Mouse (Mus musculus): Measurements from ENCODE around the gene Evc2. TPM values are rescaled to one million over a fixed set of nuclear protein-coding genes. Genes with fewer than 3 reads are reported as not detected.

Gene Evc2
- polyA plus RNA-seq, 1 experiment from 2014 or later, result 16.3 TPM

GRCm38 (mm10) chr5:37395172-37396030 is 57.1 kb downstream of the Evc2 start:
- no peak overlapping the region for H3K4me2 ChIP-seq (ENCODE audit: low read length)
- DNase-seq (ENCODE audit: low spot score) (no peak), ATAC-seq (replicated peaks; ENCODE audit: low FRiP score, low read depth) (no peak)
- H3K36me3 ChIP-seq (ENCODE audit: insufficient read depth, low read length), result peaks cover 19% of the 10 kb centered on the region
- H3K9me3 ChIP-seq (replicated peaks; ENCODE audit: low read length), result no peaks in the 10 kb centered on the region
- no peaks in the 10 kb centered on the region for H3K4me1 ChIP-seq (replicated peaks; ENCODE audit: insufficient read depth, low read length)
- no peak overlapping the region for H3K4me3 ChIP-seq (replicated peaks; ENCODE audit: low read depth, low read length)
- no peaks in the 10 kb centered on the region for H3K27me3 ChIP-seq (ENCODE audit: insufficient read depth, low read length)
- 85% methylated on average over 22 of the region's 22 CpGs for WGBS
- no peak overlapping the region for H3K9ac ChIP-seq (ENCODE audit: low read depth, low read length)
- no peak for TF ChIP-seq CTCF (IDR thresholded peaks at IDR 0.05; ENCODE audit: low read depth)
- H3K27ac ChIP-seq, result no peak overlapping the region

- Histone ChIP-seq H3K36me3 (ENCODE audit: insufficient read depth, low read length) (peaks cover 11% of the 10 kb centered on the region; the same call in 1 of the 2 replicates), H3K27ac (no peak overlapping the region), H3K9me3 (replicated peaks; ENCODE audit: low read length) (no peaks in the 10 kb centered on the region), H3K9ac (ENCODE audit: low read depth, low read length) (no peak overlapping the region), H3K4me3 (replicated peaks; ENCODE audit: low read depth, low read length) (no peak overlapping the region), H3K4me2 (ENCODE audit: low read length) (no peak overlapping the region), H3K27me3 (ENCODE audit: insufficient read depth, low read length) (no peaks in the 10 kb centered on the region), H3K4me1 (replicated peaks; ENCODE audit: insufficient read depth, low read length) (no peaks in the 10 kb centered on the region)
- WGBS, result 87% methylated on average over 6 of the region's 6 CpGs
- ATAC-seq (replicated peaks; ENCODE audit: low FRiP score, low read depth) (no peak), DNase-seq (ENCODE audit: low spot score) (no peak)
- TF ChIP-seq CTCF (IDR thresholded peaks at IDR 0.05; ENCODE audit: low read depth), result no peak
Observed at GRCm38 (mm10) chr5:37419028-37419427, 80.7 kb downstream of the Evc2 start.

- Histone ChIP-seq H3K9ac (ENCODE audit: low read depth, low read length) (no peak overlapping the region), H3K4me3 (replicated peaks; ENCODE audit: low read depth, low read length) (no peak overlapping the region), H3K4me1 (replicated peaks; ENCODE audit: insufficient read depth, low read length) (no peaks in the 10 kb centered on the region), H3K9me3 (replicated peaks; ENCODE audit: low read length) (no peaks in the 10 kb centered on the region), H3K27ac (no peak overlapping the region), H3K27me3 (ENCODE audit: insufficient read depth, low read length) (no peaks in the 10 kb centered on the region), H3K4me2 (ENCODE audit: low read length) (no peak overlapping the region), H3K36me3 (ENCODE audit: insufficient read depth, low read length) (peaks cover 10% of the 10 kb centered on the region; the same call in 1 of the 2 replicates)
- TF ChIP-seq CTCF (IDR thresholded peaks at IDR 0.05; ENCODE audit: low read depth), result no peak
- ATAC-seq (replicated peaks; ENCODE audit: low FRiP score, low read depth) (no peak), DNase-seq (ENCODE audit: low spot score) (no peak)
Observed at GRCm38 (mm10) chr5:37427210-37427609, 88.9 kb downstream of the Evc2 start.

GRCm38 (mm10) chr5:37435417-37435816 is 97.1 kb downstream of the Evc2 start:
- Histone ChIP-seq H3K27ac (no peak overlapping the region), H3K4me3 (replicated peaks; ENCODE audit: low read depth, low read length) (no peak overlapping the region), H3K27me3 (ENCODE audit: insufficient read depth, low read length) (no peaks in the 10 kb centered on the region), H3K9me3 (replicated peaks; ENCODE audit: low read length) (no peaks in the 10 kb centered on the region), H3K36me3 (ENCODE audit: insufficient read depth, low read length) (no peaks in the 10 kb centered on the region), H3K9ac (ENCODE audit: low read depth, low read length) (no peak overlapping the region), H3K4me1 (replicated peaks; ENCODE audit: insufficient read depth, low read length) (no peaks in the 10 kb centered on the region), H3K4me2 (ENCODE audit: low read length) (no peak overlapping the region)
- WGBS, result 81% methylated on average over 3 of the region's 3 CpGs
- peak; percentile 19; the same call in 1 of the 2 replicates for TF ChIP-seq CTCF (IDR thresholded peaks at IDR 0.05; ENCODE audit: low read depth)
- ATAC-seq (replicated peaks; ENCODE audit: low FRiP score, low read depth), result no peak
- DNase-seq (ENCODE audit: low spot score), result no peak

GRCm38 (mm10) chr5:37442767-37443166 is 104.5 kb downstream of the Evc2 start:
- Histone ChIP-seq H3K9me3 (replicated peaks; ENCODE audit: low read length) (no peaks in the 10 kb centered on the region), H3K9ac (ENCODE audit: low read depth, low read length) (no peak overlapping the region), H3K4me3 (replicated peaks; ENCODE audit: low read depth, low read length) (no peak overlapping the region), H3K27ac (no peak overlapping the region), H3K4me2 (ENCODE audit: low read length) (no peak overlapping the region), H3K36me3 (ENCODE audit: insufficient read depth, low read length) (no peaks in the 10 kb centered on the region), H3K4me1 (replicated peaks; ENCODE audit: insufficient read depth, low read length) (no peaks in the 10 kb centered on the region), H3K27me3 (ENCODE audit: insufficient read depth, low read length) (no peaks in the 10 kb centered on the region)
- no peak for ATAC-seq (replicated peaks; ENCODE audit: low FRiP score, low read depth)
- 84% methylated on average over 2 of the region's 2 CpGs for WGBS
- no peak for TF ChIP-seq CTCF (IDR thresholded peaks at IDR 0.05; ENCODE audit: low read depth)
- no peak for DNase-seq (ENCODE audit: low spot score)

GRCm38 (mm10) chr5:37447546-37447945 is 109.2 kb downstream of the Evc2 start:
- ATAC-seq (replicated peaks; ENCODE audit: low FRiP score, low read depth) (no peak), DNase-seq (ENCODE audit: low spot score) (no peak)
- Histone ChIP-seq H3K4me3 (replicated peaks; ENCODE audit: low read depth, low read length) (no peak overlapping the region), H3K27me3 (ENCODE audit: insufficient read depth, low read length) (no peaks in the 10 kb centered on the region), H3K9ac (ENCODE audit: low read depth, low read length) (no peak overlapping the region), H3K4me2 (ENCODE audit: low read length) (no peak overlapping the region), H3K36me3 (ENCODE audit: insufficient read depth, low read length) (no peaks in the 10 kb centered on the region), H3K4me1 (replicated peaks; ENCODE audit: insufficient read depth, low read length) (no peaks in the 10 kb centered on the region), H3K9me3 (replicated peaks; ENCODE audit: low read length) (no peaks in the 10 kb centered on the region), H3K27ac (no peak overlapping the region)
- WGBS, result 77% methylated on average over 3 of the region's 3 CpGs
- no peak for TF ChIP-seq CTCF (IDR thresholded peaks at IDR 0.05; ENCODE audit: low read depth)

Data from kidney, postnatal 0 days (tissue).